In the genomic region with DNA sequence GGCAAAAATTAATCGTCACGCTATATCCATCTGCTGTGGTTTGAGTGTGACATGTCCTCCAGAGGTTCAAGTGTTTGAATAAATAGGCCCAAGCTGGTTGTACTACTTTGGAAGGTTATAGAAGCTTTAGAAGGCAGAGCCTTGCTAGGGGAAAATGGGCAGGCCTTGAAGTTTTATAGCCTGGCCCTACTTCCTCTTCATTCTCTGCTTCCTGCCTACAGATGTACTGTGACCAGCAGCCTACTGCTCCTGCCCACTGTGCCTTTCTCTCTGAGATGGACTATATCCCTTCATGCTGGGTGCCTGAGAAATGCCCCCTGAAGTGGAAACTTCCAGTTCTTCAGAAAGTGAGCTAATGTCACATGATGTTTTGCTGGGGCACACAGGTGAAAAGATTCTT, we compare ENCODE assay signal across 29 mouse cellular contexts.
DNase-seq lines count a peak whose midpoint lies in the region; ATAC-seq and TF ChIP-seq lines count a peak whose summit lies in the region.
"Had no signal": no experiment of that assay in that cellular context is flagged by ENCODE, and none has a peak within 500 bp of the region (broad histone marks: within the 10 kb centered on the region; RNA-seq: fewer than 3 reads in every experiment).

No protein-coding gene starts in this region.

- intact Hi-C loops in left cerebral cortex, adult 2 months (cut with DNase I): no loop called here

- ATAC-seq in heart, embryonic 13.5 days (ENCODE audit: extremely low read depth, insufficient number of reproducible peaks, low FRiP score, low TSS enrichment): no peak
- ATAC-seq in common myeloid progenitor, adult 5-6 weeks (replicated peaks; ENCODE audit: low read depth, poor library complexity, severe bottlenecking): peak; percentile 23; the same call in 1 of the 2 replicates
- ATAC-seq: forebrain, embryonic 14.5 days; forebrain, postnatal 0 days; hindbrain, postnatal 0 days; inflammation-experienced regulatory T-cells, adult 6 months; intestine, embryonic 16.5 days had no signal

- no peak for TF ChIP-seq CTCF in left cerebral cortex, adult 2 months (IDR thresholded peaks at IDR 0.05)

- no peaks in the 10 kb centered on the region for H3K36me3 ChIP-seq in heart, embryonic 13.5 days
- H3K36me3 ChIP-seq in macrophage (ENCODE audit: inconsistent target): no peaks in the 10 kb centered on the region
- H3K36me3 ChIP-seq: embryonic facial prominence, embryonic 12.5 days; forebrain, embryonic 10.5 days had no signal

- 91% methylated on average over 2 of the region's 2 CpGs for WGBS in heart, embryonic 13.5 days
- WGBS in macrophage (ENCODE audit: missing documents): 96% methylated on average over 2 of the region's 2 CpGs

- H3K27ac ChIP-seq in heart, embryonic 13.5 days (replicated peaks): 0 out of 2 replicates have a peak overlapping the region, but pooled peaks have one; percentile 37
- H3K27ac ChIP-seq in macrophage: peak overlapping the region; percentile 13; the same call in 1 of the 2 replicates
- H3K27ac ChIP-seq in left cerebral cortex, adult 2 months: no peak overlapping the region
- H3K27ac ChIP-seq: embryonic facial prominence, embryonic 12.5 days; forebrain, embryonic 10.5 days; gastrocnemius, adult 2 months; heart, adult 2 months; hindbrain, embryonic 14.5 days; hindbrain, postnatal 0 days had no signal

- H3K4me1 ChIP-seq in heart, embryonic 13.5 days: peaks cover 35% of the 10 kb centered on the region
- H3K4me1 ChIP-seq: forebrain, embryonic 10.5 days had no signal

- H3K9ac ChIP-seq in heart, embryonic 13.5 days: no peak overlapping the region
- H3K9ac ChIP-seq: embryonic facial prominence, embryonic 12.5 days; forebrain, postnatal 0 days; hindbrain, embryonic 14.5 days had no signal

- no peak overlapping the region for H3K4me2 ChIP-seq in heart, embryonic 13.5 days
- H3K4me2 ChIP-seq: embryonic facial prominence, embryonic 12.5 days; heart, embryonic 11.5 days; hindbrain, embryonic 14.5 days had no signal

- H3K4me3 ChIP-seq in heart, embryonic 13.5 days: no peak overlapping the region
- no peak overlapping the region for H3K4me3 ChIP-seq in macrophage (ENCODE audit: inconsistent target)
- H3K4me3 ChIP-seq in left cerebral cortex, adult 2 months: no peak overlapping the region
- H3K4me3 ChIP-seq: embryonic facial prominence, embryonic 12.5 days; erythroblast, embryonic 14.5 days; forebrain, embryonic 10.5 days; gastrocnemius, adult 2 months; heart, adult 2 months had no signal

- no peaks in the 10 kb centered on the region for H3K27me3 ChIP-seq in heart, embryonic 13.5 days (replicated peaks)
- H3K27me3 ChIP-seq: embryonic facial prominence, embryonic 12.5 days had no signal

- no peaks in the 10 kb centered on the region for H3K9me3 ChIP-seq in heart, embryonic 13.5 days
- H3K9me3 ChIP-seq: embryonic facial prominence, embryonic 12.5 days; forebrain, embryonic 10.5 days had no signal

- no peak for DNase-seq in heart, adult 18-20 months
- DNase-seq in naive thymus-derived CD4-positive, alpha-beta T cell, adult 2 months (ENCODE audit: low read depth): peak; percentile 11
- no peak for DNase-seq in kidney, adult 18-20 months
- DNase-seq in left cerebral cortex, adult 2 months (ENCODE audit: extremely low spot score in 1 of 2, low spot score in 2 of 2): no peak
- no peak for DNase-seq in layer of hippocampus, adult 9-11 months
- DNase-seq: adrenal gland, adult 2 months; adrenal gland, postnatal 14 days; cerebellum, adult 11-12 months; cerebellum, adult 8-10 months; cerebellum, postnatal 10 days; cerebellum, postnatal 36 days; forebrain, postnatal 0 days; gastrocnemius, adult 2 months; gastrocnemius, postnatal 14 days; heart, adult 2 months; heart, postnatal 14 days; heart, postnatal 4 days had no signal

- H3K79me2 ChIP-seq in macrophage (ENCODE audit: inconsistent target): no peaks in the 10 kb centered on the region
